Mouse (Mus musculus): Measurements from ENCODE around the gene Dnaaf5.

DNA sequence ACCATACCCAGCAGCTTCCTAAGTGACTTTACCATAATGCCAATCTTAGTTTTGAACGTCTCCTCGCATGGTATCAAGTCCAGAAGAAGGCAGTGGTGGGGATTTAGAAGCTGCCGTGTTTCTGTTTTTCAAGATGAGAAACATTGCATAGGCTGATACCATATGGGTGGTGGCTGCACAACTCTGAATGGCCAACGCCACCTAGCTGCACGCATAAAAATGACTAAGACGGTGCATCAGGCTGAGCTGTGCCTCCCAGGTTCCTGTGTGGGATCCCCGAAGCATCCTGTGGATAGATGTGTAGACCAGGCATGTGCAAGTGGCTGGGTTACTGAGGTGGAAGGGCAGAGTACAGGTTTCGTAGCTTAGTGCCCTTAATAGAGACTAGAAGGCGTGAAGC, 42.2 kb upstream of the Dnaaf5 start:
- TF ChIP-seq CTCF (IDR thresholded peaks at IDR 0.05; ENCODE audit: extremely low read depth, insufficient read depth, low read length) (peak; percentile 64), POLR2A (IDR thresholded peaks at IDR 0.05; ENCODE audit: extremely low read depth, insufficient read depth, low read length) (no peak)

Measured in cortical plate, adult 2 months (tissue).